Mouse (Mus musculus): Measurements from ENCODE around the gene Mapk14. TPM values are rescaled to one million over a fixed set of nuclear protein-coding genes. Genes with fewer than 3 reads are reported as not detected.
"Not testable (repeated sequence)": the region's sequence is repeated elsewhere in the genome, so short reads cannot be mapped to it uniquely, and the experiment has no call there.

Mapk14 gene
- total RNA-seq, 2 experiments from 2014 or later: 66.5 to 68.1 TPM

GRCm38 (mm10) chr17:28697290-28698195 is 6.4 kb downstream of the Mapk14 start:
- no peak for DNase-seq (ENCODE audit: low spot score in 2 of 2)

DNA sequence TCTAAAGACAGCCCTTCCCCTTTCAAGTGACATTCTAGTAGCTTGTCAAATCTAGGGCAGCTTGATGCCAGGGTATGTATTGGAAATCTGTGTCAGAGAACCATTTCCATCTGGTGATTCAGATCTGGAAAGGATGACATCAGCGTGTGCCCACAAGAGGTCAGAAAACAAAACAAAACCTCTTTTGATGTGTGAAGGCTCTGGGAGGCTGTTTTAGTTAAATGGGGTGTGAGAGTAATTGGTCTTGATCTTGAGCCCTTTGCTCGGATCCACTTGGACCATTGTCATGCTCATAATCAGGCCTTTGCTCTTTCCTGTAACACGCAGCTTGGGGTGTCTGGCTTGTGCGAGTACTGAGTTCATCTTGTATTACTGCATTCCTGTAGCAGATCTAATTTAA is 7.1 kb downstream of the Mapk14 start:
- DNase-seq (ENCODE audit: low spot score in 2 of 2): no peak

DNA sequence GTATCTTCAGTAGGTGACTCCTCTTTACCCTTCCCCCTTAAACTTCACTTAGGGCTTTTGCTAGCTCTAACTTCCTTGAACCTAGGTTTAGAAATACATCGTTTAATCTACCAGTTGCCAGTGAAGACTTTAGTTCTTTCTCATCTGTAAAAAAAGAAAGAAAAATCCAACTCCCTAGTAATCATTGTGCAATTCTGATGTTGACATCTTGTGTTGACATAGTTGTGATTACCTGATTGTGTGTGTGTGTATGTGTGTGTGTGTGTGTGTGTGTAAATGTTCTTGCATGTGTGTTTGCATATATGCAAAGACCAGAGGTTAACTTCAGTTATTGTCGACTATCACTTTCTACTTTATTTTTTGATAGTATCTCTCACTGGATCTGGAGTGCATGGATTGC is 7.5 kb downstream of the Mapk14 start:
- no peak for DNase-seq (ENCODE audit: low spot score in 2 of 2)

DNA sequence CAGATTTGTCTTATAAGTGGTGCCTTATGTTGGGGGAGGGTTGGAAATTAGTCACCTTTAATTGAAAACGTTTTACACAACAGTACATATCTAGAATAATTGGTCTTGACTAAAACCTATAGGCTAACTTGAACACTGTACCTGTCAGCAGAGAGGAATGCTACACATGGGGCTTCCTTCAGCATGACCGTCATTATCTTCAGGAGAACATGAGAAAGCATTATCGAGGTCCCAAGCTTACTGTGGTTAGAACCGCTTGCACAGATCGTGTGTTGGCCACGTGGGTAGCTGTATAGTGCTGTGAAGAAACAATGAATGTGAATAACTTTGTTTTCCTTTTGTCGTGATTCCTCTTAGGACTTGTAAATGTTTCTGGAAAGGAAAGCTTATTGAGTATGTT is 8.7 kb downstream of the Mapk14 start:
- DNase-seq (ENCODE audit: low spot score in 2 of 2): no peak

DNA sequence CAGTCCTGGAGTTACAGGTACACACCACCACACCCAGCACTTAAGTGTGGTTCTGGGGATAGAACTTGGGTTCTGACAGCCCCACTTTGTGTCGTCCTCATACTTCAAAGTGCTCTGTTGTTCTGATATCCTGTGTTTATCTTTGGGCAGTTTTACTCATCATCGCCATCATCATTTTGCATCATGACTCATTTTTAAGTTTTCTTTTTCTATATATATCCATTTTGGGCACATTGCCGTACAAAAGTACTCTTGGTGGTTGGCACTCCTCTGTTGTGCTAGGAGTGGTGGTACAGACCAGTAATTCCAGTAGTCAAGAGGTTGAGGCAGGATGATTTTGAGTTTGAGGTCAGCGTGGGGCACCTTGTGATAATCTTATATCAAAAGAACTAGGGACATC is 10.0 kb downstream of the Mapk14 start:
- no peak for DNase-seq (ENCODE audit: low spot score in 2 of 2)

GRCm38 (mm10) chr17:28701737-28702136 is 10.6 kb downstream of the Mapk14 start:
- no peak for DNase-seq (ENCODE audit: low spot score in 2 of 2)

DNA sequence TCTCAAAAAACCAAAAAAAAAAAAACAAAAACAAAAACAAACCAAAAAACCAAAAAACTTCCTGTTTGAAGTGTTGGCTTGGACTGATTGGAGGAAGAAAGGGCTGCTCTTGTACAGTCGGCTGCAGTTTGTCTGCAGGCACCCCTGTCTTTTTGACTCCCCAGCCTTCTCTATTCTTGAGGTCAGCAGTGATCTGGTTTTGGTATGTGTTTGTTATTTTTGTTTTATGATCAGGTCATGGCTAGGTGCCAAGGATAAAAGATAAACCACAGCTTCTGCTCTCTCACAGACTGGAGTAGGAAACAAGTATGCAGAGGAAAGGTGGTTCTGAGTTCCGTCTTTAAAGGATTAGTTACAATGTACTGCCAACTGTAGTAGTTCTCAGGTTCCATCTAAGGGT is 11.5 kb downstream of the Mapk14 start:
- no peak for DNase-seq (ENCODE audit: low spot score in 2 of 2)

DNA sequence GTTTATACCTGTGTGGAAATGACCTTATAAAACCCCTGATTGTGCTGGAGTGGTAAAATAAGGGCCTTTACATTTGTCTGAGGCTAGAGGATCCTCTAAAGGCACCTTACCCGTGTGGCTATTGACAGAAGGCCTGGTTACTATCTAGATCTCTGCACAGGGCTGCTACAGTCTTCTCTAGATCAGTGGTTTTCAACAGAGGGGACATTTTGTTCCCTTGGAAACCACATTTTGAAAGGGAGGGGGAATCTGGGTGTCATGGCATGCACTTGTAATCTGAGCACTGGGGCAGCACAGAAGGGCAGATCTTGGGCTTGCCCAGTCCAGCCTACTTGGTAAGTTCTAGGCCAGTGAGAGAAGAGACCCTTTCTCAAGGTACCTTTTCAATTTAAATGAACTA is 15.6 kb downstream of the Mapk14 start:
- no peak for DNase-seq (ENCODE audit: low spot score in 2 of 2)

- DNase-seq (ENCODE audit: low spot score in 2 of 2): no peak
Measured at GRCm38 (mm10) chr17:28707136-28707627, 16.1 kb downstream of the Mapk14 start.

DNA sequence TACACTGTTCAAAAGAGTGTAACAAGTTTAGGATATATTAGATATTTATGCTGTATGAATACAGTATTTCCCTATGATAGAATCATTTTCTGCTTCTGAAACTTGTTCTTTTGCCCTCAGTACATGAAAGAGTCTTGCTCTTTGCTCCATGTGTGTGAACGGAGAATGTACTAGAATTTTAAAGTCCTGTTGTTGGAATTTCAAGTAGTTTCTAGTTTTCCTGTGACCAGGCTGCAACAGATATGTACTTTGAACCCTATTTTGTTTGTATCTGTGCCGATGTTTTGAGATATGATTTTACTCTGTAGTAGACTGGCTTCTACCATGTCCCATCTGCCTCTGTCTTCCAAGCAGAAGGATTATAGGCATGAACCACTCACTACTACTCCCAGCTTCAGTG is 16.7 kb downstream of the Mapk14 start:
- no peak for DNase-seq (ENCODE audit: low spot score in 2 of 2)

GRCm38 (mm10) chr17:28708989-28709388 is 17.9 kb downstream of the Mapk14 start:
- no peak for DNase-seq (ENCODE audit: low spot score in 2 of 2)

DNA sequence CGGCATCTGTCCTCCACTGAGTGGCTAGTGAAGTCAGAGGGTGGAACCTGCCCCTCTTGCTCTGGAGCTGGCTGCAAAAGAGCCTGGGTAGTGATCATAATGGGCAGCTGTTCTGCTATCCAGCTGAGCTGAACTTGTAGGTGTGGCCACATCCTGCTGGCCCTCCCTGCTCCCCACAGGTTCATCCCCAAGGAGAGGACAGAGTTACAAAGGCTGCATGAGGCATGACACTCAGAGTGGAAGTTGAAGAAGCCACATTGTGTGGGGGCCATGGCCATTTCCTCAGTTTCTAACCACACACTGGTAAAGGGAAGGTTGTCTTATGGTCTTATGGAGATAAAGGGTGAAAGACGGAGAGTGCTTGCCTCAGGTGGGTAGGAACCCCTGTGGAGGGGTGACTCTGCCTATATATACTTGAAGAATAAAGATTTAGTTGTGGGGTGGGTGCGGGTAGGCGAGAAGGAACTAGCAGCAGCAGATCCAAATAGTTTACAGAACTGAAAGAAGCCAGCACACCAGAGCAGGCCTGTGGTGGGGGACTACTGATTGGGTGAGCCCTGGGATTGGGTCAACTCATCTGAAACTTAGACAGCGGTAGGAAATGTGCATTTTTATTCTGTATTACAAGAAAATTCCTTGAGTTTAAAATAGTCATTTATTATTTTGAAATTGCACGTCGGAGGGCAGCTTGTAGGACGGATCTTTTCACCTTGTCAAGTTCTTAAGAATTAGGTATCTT is 18.6 kb downstream of the Mapk14 start:
- no peak for DNase-seq (ENCODE audit: low spot score in 2 of 2)

DNA sequence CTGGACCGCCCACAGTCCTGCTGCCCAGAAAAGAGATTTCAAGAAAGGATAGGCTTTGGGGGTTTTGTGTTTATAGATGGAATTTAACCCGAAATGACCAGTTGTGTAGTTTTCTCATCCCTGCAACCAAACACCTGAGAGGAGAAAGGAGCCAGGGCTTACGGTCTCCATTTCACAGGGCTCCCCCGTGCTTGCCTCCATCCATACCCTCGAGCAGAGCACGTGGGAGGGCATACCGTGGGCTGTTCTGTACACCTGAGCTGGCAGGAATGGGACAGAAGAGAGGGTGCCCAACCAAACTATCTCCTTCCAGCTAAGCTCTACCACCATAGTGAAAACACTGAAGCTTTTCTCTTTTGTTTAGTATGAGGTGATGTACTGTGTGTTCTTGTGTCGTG is 19.2 kb downstream of the Mapk14 start:
- DNase-seq (ENCODE audit: low spot score in 2 of 2): no peak

GRCm38 (mm10) chr17:28711237-28711636 is 20.1 kb downstream of the Mapk14 start:
- no peak for DNase-seq (ENCODE audit: low spot score in 2 of 2)

DNA sequence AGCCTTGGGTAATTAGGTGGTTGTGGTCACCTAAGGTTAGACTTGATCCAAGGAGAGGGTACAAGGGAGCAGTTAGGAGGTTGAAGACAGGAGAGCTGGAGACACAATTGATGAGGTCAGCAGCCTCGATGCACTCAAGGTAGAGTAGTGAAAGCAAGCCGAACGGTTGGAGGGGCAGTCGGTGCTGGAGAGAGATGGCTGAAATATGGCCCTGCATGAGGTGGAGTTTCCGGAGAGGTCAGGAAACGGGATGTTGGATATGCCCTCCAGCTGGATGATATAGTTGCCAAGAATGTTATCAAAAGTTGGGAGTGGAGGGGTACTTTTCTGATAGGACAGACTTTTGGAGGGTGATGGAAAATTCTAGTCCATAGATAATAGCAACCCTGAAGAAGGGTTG is 21.2 kb downstream of the Mapk14 start:
- no peak for DNase-seq (ENCODE audit: low spot score in 2 of 2)

GRCm38 (mm10) chr17:28714006-28714405 is 22.9 kb downstream of the Mapk14 start:
- DNase-seq (ENCODE audit: low spot score in 2 of 2): no peak

DNA sequence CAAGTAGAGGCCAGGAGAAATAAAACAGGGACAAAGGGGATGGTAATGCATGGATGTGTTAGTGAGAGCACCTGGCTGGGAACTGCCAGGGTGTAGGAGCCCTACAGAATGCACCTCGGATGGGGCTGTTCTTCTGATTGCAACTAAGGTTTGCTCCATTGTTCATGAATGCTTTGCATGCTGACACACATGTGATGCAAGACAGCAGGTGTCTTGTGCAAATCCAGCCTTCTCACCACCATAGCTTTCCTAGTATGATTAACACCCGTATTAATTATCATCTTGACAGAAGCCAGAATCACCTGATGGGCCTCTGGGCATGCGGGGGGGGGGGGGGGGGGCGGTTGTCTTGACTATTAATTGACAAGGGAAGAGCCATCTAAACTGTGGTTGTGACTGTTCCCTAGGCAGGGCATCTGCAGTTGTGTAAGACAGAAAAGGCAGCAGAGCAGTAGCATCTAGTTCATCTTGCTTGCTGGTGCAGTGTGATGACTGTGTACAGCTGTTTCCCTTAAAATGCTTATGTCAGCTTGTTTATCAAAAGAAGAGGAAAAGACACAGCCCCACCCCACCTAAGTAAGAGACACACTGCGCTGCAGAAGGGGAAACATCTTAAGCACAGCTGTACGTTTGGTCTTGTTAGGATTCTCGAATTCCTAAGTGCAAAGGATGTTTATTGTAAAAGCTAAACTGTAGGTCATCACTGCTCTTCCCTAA is 24.9 kb downstream of the Mapk14 start:
- no peak for DNase-seq (ENCODE audit: low spot score in 2 of 2)

DNA sequence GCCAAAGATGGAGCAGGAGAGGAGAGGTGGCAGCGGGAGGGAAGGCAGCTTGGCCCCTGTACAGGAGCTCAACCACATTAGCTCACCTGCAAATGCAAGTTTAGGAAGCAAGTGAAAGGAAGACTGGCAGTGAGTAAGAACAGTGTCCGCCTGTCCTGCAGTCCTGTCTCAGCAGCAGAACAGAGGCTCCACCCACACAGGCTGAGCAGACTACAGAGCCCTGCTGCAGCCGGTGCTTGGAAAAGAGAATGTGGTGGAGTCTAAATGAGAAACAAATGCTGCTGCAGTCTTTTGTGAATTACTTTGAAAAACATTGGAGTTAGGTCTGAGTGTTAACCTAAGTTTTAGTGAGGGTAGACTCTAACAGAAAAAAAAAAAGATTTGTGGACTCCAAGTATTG is 26.4 kb downstream of the Mapk14 start:
- DNase-seq (ENCODE audit: low spot score in 2 of 2): no peak

DNA sequence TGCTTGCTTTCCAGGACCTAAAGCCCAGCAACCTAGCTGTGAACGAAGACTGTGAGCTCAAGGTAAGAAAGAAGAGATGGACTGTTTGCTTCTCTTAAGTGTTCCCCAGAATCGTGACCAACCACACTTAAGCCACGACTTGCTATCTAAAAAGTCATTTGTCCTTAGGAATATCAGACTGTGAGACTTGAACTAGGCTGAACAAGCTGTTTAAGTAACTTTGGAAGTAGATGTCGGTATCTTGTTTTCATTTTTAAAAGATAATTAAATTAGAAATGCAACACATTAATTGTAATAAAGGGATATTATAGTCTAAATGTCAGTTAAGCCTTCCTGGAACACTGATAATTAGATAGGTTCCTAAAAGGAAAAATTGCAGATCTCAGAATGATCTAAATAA is 34.7 kb downstream of the Mapk14 start, which contains the start of gene AC170998.1:
AC170998.1 (plus strand) TSS at position 301 of the 400 bp plus-strand sequence.
- no peak for DNase-seq (ENCODE audit: low spot score in 2 of 2)

DNA sequence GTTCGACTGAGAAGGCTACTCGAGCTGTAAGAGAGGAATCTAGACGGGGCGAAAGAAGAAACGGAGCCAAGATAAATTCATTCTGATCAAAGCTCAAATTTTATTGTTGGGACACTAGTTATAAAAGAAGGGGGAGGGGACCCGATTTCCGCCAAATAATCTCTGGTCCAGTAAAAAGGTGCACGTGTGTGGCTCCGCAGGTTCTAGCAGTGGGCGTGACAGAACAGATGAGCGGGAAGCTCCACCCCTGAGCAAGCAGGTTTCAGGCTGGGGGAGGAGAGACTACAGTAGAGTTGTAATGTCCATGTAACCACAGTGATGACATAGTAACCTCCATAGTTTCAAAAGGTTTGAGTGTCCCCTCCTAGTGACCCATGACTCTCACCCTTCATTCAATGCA is 36.4 kb downstream of the Mapk14 start:
- DNase-seq (ENCODE audit: low spot score in 2 of 2): not testable (repeated sequence)

GRCm38 (mm10) chr17:28735317-28736105 is 44.4 kb downstream of the Mapk14 start:
- DNase-seq (ENCODE audit: low spot score in 2 of 2): no peak

Data from layer of hippocampus, postnatal 14 days (tissue).